Mouse (Mus musculus) pancreas, adult 10 weeks (tissue): Measurements from ENCODE around the gene Hist1h1t. TPM values are rescaled to one million over a fixed set of nuclear protein-coding genes. Genes with fewer than 3 reads are reported as not detected.

Experiments
- polyA plus RNA-seq: library from polyadenylated mRNA; stranded (reverse); fragments of 350-450 nt; fragmentation: Illumina TruSeq; extraction: RNeasy Lipid Tissue Mini Kit (QIAGEN cat#74804); gene quantifications from one replicate; pipeline ENCODE4 v1.2.3, GENCODE M21; 2015; ENCODE audit warnings: low read depth, low replicate concordance; ENCODE audit not compliant: insufficient read depth

The Hist1h1t gene
- polyA plus RNA-seq: not detected

DNA sequence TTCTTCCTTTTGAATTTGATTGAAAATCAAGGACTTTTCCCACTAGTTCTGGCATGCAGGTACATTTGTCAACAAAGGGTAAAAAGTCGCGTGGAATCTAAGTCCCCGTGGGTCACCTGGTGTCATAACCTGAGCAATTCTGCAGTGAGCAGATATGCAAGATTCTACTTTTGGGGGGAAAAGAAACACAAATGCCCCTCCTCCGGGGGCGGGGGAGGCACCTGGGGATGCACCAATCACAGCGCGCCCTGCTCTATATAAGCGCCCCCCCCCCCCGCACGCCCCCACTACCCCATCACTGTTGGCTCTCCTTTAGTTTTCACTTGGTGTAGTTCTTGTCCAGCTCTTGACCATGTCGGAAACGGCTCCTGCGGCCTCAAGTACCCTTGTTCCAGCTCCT, at the start of gene Hist1h1t:
TSS of gene Hist1h1t (plus strand) at position 301 of the 400 bp plus-strand sequence.

DNA sequence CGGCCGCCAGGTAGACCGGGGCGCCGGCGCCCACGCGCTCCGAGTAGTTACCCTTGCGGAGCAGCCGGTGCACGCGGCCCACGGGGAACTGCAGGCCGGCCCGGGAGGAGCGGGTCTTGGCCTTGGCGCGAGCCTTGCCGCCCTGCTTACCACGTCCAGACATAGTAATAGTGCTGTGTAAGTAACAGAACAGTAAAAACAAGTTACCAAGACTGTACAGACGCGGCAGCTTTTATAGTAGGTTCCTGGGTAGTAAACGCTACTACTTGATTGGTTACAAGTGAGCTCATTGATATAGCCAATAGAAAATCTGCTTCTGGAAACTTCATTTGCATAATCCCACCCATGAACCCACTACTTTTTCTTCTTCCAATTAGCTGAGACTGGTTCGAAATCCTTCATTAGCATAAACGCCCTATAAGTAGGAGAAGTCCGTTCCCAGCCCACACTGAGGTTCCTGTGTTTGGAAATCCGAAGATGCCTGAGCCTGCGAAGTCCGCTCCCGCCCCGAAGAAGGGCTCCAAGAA, 11.8 kb upstream of the Hist1h1t start, which contains the start of the genes Hist1h2ac and Hist1h2bc:
TSS of gene Hist1h2ac (minus strand) at position 194 of the 527 bp plus-strand sequence.
TSS of gene Hist1h2bc (plus strand) at position 445 of the 527 bp plus-strand sequence.

DNA sequence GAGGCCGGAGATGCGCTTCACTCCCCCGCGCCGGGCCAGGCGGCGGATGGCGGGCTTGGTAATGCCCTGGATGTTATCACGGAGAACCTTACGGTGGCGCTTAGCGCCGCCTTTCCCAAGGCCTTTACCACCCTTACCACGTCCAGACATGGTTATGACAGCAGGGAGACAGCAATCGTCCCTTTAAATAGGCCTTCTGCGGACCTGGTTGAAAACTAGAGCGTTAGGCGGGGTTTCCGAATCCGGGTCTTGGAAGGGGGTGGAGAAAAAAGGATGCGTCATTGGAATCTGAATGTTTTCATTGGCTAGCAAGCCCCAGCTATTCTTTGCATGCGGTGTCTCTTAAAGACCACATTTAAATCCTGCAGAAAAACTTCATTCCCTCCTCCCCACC, 2.7 kb downstream of the Hist1h1t start, which contains the start of gene Hist1h4c:
TSS of gene Hist1h4c (minus strand) at position 155 of the 394 bp plus-strand sequence.

DNA sequence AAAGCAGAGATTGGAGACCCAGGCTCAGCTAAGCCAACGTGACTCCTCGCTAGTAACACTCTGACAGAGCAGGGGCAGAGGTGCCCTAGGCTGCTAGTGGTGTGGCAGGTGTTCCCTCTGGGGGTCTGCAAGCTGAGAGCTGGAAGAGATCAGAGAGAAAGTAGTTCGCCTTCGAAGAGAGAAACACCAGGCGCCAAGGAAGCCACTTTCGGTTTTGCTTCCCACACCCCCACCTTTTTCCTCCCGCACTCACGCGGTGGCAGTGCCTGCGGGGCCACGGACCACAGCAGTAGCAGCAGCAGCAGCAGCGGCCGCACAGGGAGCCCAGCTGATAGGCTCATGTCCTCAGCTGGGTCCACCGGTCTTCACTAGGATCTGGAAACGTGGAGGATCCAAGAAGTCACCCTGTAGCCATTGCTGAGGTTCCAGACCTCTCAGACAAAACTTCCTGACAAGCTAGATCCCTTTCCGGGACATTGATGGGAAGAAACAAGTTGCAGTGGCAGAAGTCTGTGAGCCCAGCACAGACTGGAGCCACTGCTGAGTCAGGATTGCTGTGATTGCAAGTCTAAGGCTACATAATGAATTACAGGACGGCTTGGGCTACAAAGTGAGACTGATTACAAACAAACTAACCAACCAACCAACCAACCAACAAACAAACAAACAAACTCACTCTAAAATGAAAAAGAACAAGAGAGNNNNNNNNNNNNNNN, 14.9 kb downstream of the Hist1h1t start, which contains the start of gene Hfe:
TSS of gene Hfe (minus strand) at position 481 of the 716 bp plus-strand sequence.

DNA sequence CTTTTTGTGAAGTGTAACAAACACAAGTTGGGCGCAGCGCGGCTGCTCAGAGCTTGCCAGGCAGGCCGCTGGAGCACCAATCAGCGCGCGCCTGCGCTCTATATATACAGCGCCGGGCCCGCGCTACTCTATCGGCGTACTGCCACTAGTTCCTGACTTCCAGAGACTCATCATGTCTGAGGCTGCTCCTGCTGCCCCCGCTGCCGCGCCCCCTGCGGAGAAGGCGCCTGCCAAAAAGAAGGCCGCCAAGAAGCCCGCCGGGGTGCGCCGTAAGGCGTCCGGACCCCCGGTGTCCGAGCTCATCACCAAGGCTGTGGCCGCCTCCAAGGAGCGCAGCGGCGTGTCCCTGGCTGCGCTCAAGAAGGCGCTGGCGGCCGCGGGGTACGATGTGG, 43.1 kb downstream of the Hist1h1t start, which contains the start of gene Hist1h1c:
TSS of gene Hist1h1c (plus strand) at position 132 of the 392 bp plus-strand sequence.

DNA sequence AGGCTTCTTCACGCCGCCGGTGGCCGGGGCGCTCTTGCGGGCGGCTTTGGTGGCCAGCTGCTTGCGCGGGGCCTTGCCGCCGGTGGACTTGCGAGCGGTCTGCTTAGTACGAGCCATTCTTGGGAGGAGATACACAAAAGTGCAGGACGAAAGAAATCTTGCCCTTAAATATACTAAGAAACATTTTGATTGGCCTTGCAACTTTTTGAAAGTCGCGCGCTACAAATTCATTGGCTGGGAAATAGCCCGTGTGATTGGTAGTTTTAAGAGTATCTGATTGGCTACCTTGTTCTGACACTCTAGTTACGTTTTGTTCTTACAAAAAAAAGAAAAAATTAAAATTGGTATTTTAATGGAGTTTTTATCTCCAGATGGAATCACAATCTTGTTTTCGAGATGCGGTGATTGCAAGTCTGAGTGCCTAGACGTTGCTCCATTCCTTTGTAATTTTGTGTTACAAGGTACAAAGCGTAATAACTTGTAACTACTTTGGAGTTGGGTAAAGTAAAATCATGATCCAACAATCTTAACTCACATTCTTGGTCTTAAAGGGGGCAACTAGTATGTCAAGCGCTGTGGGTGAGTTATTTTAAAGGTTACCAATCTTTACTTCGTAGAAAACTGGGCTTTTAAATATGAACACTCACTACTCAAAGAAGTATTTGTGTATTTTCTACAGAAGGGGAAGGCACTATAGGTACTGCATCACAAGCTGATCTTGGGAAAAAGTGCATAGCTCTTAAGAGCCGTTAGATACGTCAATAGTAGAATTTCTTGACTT, 50.0 kb downstream of the Hist1h1t start, which contains the start of gene Hist1h3c:
TSS of gene Hist1h3c (minus strand) at position 222 of the 781 bp plus-strand sequence.

Other genes starting within 250 kb of the Hist1h1t start
- not detected for gene Btn1a1, start 229.9 kb upstream of the Hist1h1t start, polyA plus RNA-seq
- gene Btn2a2, start 207.0 kb upstream of the Hist1h1t start, polyA plus RNA-seq: not detected
- 9.1 TPM for gene Hist1h4h, start 164.8 kb upstream of the Hist1h1t start, polyA plus RNA-seq
- gene Hist1h2af, start 161.9 kb upstream of the Hist1h1t start, polyA plus RNA-seq: not detected
- gene Hist1h3g, start 160.4 kb upstream of the Hist1h1t start, polyA plus RNA-seq: not detected
- not detected for gene Hist1h2bh, start 152.4 kb upstream of the Hist1h1t start, polyA plus RNA-seq
- gene Hist1h3f, start 151.8 kb upstream of the Hist1h1t start, polyA plus RNA-seq: not detected
- gene Hist1h4f, start 144.2 kb upstream of the Hist1h1t start, polyA plus RNA-seq: not detected
- gene Hist1h1d, start 142.6 kb upstream of the Hist1h1t start, polyA plus RNA-seq: 0.48 TPM
- gene Hist1h3e, start 133.4 kb upstream of the Hist1h1t start, polyA plus RNA-seq: not detected
- not detected for gene Hist1h2ae, start 124.6 kb upstream of the Hist1h1t start, polyA plus RNA-seq
- gene Hist1h2bg, start 124.4 kb upstream of the Hist1h1t start, polyA plus RNA-seq: not detected
- not detected for gene Hist1h2bf, start 121.6 kb upstream of the Hist1h1t start, polyA plus RNA-seq
- not detected for gene Hist1h2ad, start 121.4 kb upstream of the Hist1h1t start, polyA plus RNA-seq
- not detected for gene Hist1h3d, start 120.1 kb upstream of the Hist1h1t start, polyA plus RNA-seq
- gene Hist1h4d, start 114.2 kb upstream of the Hist1h1t start, polyA plus RNA-seq: not detected
- 1.9 TPM for gene Hist1h2be, start 74.7 kb upstream of the Hist1h1t start, polyA plus RNA-seq
- 0.70 TPM for gene Hist1h1e, start 73.3 kb upstream of the Hist1h1t start, polyA plus RNA-seq
- 0.33 TPM for gene Hist1h2ac, start 11.9 kb upstream of the Hist1h1t start, polyA plus RNA-seq
- 37.3 TPM for gene Hist1h2bc, start 11.6 kb upstream of the Hist1h1t start, polyA plus RNA-seq
- 2.0 TPM for gene Hist1h4c, start 2.6 kb downstream of the Hist1h1t start, polyA plus RNA-seq
- gene Hfe, start 15.0 kb downstream of the Hist1h1t start, polyA plus RNA-seq: 11.9 TPM
- 18.7 TPM for gene Hist1h1c, start 43.0 kb downstream of the Hist1h1t start, polyA plus RNA-seq
- not detected for gene Hist1h3c, start 49.8 kb downstream of the Hist1h1t start, polyA plus RNA-seq
- not detected for gene Hist1h2bb, start 50.9 kb downstream of the Hist1h1t start, polyA plus RNA-seq
- not detected for gene Hist1h2ab, start 55.3 kb downstream of the Hist1h1t start, polyA plus RNA-seq
- gene Hist1h3b, start 56.5 kb downstream of the Hist1h1t start, polyA plus RNA-seq: not detected
- not detected for gene Hist1h4b, start 61.2 kb downstream of the Hist1h1t start, polyA plus RNA-seq
- gene Hist1h4a, start 65.4 kb downstream of the Hist1h1t start, polyA plus RNA-seq: not detected
- gene Hist1h3a, start 66.6 kb downstream of the Hist1h1t start, polyA plus RNA-seq: not detected
- not detected for gene Hist1h1a, start 67.9 kb downstream of the Hist1h1t start, polyA plus RNA-seq
- gene Trim38, start 74.1 kb downstream of the Hist1h1t start, polyA plus RNA-seq: not detected
- gene Slc17a2, start 111.2 kb downstream of the Hist1h1t start, polyA plus RNA-seq: not detected
- not detected for gene Slc17a3, start 143.6 kb downstream of the Hist1h1t start, polyA plus RNA-seq
- not detected for gene Slc17a1, start 171.9 kb downstream of the Hist1h1t start, polyA plus RNA-seq
- gene Slc17a4, start 219.2 kb downstream of the Hist1h1t start, polyA plus RNA-seq: 0.26 TPM
- gene Hist1h2ba, start 238.3 kb downstream of the Hist1h1t start, polyA plus RNA-seq: not detected
- gene Hist1h2aa, start 238.6 kb downstream of the Hist1h1t start, polyA plus RNA-seq: not detected